Mouse (Mus musculus) frontal cortex, postnatal 36 days (tissue): ENCODE data around the gene Lsg1.

Experiments used
- DNase-seq, 2 experiments: peaks; one replicate each; pipeline ENCODE4 v3.0.0; 2022; ENCODE audit warnings: low spot score in 2 of 2

Gene Lsg1

DNA sequence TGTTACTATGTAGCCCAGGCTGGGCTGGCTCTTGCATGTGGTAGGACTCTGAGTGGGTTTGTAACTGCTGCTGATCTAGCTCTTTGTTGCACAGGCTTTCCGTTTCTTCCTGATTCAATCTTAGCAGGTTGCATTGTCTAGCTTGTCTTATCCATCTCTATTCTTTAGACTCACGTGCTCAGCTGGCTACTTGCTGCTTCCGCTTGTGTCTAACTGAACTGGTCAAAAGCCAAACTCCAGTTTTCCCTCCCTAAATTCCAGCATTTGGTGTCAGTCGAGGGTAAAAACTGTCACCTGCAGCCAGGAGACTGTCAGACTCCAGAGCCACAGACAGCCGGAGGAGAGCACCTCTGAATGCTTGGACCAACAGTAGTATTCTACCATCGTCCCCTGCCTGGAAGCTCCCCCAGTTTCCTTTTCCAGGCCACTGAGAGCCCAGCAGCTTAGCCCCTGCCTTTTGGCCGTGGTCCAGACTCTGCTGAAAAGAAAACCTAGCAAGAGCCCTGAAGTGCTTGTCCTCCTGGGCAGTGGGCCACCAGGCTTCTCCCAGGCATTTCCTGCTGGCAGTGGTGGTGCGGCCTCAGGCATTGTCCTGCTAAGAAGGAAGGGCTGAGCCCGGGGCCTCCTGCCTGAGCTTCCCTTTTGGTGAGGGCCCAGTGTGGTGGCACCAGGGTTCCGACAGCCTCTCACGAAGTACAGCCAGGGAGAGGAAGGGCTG, 34.6 kb downstream of the Lsg1 start:
- DNase-seq = peak; percentile 60 to 71

DNA sequence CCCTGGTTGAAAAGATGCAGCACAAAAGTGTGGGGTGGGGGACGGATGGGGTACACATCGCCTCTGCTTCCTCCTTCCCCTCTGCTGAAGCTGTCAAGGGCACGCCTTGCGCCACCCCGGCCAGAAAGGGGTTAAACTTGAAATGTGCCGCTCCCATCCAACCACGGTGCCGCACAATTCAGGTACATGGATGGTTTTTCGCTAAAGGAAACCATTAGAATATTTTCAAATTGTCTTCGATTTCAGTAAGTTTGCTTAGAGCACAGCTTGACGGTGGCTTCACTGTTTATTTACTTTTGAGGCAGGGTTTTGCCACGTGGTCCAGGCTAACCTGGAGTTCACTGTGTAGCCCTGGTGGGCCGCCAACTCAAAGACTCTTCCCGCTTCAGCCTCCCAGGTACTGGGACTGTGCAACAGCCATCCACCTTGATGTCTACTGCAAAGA, 36.6 kb downstream of the Lsg1 start, which contains the start of gene Tmem44:
Gene Tmem44, minus strand, starts transcription at position 95 of the 445 bp plus-strand sequence.
- no peak for DNase-seq

DNA sequence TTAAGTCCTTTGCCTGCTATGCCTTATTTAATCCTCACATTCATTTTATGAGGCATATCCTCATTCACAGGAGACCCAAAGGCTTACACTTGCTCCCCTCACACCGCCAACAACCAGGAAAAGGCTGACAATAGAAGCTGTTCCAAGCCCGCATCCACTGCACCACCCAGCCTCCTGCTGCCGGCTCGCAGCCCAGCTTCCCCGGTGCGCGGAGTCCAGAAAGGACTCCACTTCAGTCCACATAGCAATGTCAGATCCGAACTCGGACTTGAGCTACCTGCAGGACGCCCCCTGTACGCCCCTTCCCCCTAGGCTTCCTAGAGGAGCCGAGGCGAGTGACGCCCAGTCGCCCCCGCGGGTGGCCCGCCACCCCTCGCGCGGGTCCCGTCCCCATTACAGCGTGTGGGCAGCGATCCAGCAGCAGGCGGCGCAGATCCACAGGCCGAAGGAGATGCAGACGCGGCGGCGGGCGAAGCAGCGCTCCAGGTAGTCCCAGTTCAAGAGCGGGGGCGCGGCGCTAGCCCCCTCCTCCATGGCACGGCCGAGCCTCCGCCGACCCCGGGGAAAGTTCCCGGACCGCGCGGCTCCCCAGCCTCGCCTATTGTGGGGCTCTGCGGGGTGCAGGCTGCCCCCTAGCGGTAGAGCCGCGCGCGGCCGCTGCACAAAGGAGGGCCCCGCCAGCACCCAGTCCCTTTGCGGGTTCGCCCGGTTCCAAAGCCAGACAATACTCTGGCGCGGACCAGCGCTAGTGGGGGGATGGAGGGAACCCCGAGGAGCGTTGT, 37.2 kb downstream of the Lsg1 start:
- peak; percentile 84 to 88 for DNase-seq

DNA sequence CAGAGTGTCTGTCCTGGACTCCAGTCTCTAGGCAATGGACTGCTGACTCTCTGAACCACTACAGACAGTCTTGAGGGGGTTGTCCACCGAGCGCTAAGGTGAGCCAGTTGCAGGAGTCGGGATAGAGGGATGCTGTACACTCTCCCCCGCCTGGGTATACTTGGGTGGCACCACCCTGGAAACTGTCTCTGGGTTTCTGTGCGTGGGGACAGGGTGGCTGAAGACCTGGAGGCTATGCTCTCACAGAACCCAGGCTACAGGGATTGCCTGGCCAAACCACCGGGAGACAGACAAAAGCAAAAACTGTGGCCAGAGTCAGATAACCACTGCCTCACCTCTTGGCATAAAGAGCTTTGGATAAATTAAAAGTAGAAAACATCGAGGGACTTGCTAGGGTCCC, 37.9 kb downstream of the Lsg1 start:
- no peak for DNase-seq

DNA sequence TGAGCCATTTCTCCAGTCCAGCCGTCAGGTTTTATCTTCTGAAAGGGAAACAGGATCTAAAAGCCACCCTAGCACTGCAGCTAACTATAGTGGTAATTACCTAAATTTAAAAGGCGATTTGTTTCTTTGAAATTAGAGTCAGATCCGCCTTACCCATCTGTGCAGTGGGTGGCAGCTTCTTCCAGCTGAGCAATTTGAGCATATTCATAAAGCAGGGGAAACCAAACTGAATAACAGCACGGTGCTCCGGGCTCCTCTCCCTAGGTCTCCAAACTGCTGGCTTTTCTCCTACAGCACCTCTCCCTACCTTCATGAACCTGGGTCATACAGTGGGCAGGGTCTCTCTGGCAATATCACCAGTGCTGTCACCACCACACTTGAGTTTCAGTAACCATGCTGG, 39.1 kb downstream of the Lsg1 start:
- DNase-seq = peak; percentile 50 to 65

DNA sequence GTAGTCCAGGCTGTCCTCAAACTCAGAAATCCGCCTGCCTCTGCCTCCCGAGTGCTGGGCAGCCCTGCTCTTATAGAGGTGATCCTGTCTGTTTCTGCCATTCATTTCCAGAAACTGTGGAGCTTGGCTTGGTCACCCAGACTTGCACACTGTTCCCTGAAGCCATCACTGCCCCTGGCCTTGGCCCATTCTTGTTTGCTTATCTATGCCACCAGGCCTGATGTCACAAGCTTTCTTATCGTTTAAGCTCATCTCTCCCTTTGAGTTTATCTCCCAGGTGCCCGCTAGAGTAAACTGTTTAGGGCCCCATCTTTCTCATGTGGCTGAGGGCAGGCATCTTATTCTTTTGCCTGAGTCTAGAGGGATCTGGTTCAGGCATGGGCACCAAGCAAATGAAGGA, 42.7 kb downstream of the Lsg1 start:
- DNase-seq = no peak

DNA sequence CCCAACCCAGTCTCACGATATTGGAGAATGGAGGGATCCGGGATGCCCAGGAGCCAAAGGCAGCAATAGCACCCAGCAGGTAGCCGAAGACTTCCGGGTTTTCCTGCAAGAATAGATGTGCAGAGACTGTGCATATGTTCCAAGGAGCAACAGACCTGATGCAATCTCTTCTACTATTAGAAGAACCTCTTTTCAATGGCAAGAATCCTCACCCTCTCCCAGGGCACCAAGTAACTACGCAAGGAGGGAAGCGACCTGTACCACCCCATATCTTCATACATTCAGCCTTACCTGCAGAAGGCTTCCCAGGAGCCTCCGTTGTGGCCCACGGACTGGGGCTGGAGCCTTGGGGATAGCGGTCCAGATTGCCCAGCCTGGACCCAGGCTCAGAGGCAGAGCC, 44.0 kb downstream of the Lsg1 start:
- DNase-seq = no peak

DNA sequence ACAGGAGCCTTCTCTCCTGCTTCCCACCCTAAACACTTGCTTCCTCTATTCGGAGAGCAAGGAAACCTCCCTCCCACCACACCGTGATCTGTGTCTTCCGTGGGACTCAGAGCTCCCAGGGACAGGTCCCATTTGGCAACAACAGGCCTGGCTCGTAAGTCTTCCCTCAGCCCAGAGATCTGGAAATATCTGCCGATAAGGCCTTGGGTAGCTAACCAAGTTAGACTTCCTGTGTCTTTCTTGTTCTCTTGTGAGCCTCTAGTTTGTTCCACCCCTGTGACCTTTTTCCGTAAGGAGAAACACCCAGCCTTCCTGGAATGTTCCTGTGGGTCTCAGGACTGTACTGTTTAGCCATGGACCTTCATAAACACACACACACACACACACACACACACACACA, 44.6 kb downstream of the Lsg1 start:
- DNase-seq = no peak

DNA sequence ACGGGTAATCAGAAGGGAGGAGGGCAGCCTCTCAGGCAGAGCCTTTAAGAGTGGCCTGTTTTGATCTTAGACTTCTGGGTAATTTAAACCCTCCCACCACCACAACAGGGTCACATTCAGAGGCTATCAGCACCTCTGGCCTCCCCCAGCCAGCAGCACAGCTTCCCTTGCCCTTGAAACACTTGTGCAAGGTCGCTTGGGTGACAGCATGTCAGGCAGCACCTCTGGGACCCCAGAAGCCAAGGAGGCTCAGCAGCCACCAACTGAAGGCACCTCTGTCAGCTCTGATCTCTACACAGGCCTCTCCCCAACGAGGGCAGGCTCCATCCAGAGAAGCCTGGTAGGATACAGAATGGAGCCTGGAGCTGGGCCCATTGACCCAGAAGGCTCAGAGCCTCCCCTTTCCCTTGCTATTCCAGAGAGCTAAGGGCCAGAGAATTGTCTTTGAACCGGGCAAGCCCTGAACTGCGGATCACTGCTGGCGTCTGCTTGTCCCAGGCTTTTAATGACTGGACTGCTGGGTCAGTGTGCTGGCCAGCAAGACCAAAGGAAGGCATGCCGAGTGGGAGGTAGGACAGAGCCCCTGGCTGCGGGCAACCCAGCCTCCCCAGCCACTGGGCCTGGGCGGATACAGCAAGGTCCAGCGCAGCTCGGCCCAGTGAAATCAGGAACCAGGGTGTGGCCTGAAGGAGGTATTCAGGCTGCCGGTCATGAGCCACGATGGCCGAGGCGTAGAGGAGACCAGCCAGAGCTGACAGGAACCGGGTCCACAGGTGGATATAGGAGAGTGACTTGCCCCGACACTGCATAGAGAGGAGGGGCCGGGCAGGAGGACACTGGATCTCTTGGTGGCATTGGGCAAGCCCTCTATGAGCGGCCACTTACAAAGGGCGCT, 47.0 kb downstream of the Lsg1 start:
- no peak for DNase-seq

DNA sequence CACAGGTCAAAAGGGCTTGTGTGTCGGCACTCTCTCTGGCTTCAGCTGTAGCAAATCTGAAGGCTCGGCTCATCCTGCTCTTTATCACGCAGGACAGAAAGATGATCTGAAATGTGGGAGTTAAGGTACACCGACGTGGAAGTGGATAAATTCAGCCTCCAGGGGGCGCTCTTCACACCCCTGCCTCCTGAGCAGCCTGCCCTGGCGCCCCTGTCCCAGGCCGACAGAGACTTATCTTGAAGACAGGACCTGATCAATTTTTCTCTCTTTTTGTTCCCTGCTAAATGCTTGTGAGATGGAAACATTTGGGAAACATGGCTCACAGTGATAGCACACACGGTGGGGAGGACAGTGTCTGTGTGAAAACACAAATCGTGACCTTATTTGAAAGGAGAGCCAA, 48.0 kb downstream of the Lsg1 start:
- peak in 1 of 2 experiments; percentile 21 for DNase-seq

DNA sequence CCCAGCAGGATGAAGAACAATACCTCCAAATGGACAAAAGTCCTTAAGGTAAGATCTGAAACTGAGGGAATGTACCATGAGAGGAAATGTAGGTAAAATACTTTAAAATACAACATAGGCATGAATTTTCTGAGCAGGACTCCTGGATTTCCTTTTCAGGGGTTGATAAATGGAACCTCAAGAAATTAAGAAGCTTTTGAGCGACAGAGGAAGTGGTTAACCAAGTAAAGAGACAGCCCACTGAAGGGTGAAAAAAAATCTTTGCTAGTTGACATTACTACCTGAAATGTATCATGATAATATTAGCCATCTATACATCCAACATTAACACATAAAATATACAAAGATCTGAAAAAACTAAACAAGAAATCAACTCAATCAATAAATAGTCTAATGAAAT, 52.3 kb downstream of the Lsg1 start:
- DNase-seq = no peak

DNA sequence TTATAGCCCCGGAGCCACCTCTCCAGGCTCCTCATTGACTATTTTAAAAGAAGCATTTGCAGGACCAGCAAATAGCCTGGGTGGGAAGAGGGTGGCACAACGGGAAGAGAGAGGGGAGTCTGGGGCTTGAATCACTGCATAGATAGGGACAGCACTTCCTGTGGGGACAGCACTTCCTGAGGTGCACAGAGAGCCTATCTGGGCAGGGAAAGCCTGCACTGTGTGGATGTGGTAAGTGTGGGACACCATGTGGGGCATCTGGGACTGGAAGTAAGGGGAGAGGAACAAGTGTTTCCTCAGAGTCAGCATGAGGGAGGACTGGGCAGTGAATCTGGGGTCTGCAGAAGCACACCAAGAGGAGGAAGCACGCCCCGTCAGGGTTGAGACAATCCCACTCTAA, 53.8 kb downstream of the Lsg1 start:
- no peak for DNase-seq

DNA sequence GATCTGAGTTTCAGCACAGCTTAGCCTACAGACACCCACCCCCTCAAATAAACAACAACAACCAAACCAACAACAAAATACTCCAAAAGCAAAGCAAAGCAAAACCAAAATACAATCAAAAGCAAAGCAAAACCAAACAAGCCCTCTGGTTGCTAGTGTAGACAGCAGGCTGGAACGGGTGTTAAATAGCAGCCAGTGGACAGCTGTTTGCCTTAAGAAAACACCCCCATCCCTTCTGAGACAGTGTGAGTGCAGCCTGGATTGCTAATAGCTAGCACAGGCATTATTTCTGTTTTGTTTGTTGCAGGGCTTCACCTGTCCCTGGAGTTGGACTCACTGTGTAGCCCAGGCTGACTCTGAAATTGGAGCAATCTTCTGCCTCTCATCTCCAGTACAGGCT, 54.5 kb downstream of the Lsg1 start:
- no peak for DNase-seq

DNA sequence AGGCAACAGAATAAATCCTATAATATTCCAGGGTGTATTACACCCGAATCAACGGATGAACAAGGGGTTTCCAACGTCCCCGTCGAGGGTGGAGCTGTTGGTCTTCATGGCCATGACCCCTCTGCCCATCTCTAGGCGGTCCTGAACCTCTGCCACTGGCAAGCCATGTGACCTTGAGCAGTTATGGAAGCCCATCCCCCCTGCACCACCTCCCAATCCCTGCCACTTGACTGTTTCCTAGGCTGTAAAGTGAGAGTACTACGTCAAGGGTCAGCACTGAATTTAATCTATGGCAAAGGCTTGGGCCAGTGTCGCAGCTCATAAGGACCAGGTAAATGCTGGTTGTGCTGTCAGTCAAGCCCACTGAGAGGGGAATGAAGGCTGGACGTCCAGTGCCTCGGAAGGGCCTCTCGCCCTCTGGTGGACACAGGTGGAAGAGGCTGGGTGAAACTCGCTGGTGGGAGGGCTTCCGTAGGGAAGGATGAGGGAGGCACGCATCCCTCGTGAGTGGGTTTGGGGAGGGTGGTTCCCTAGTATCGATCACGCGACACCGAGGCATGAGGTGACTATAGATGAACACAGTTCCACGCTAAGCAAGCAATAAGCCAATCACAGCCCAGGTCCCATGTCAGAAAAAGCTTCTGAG, 55.5 kb downstream of the Lsg1 start:
- no peak for DNase-seq

DNA sequence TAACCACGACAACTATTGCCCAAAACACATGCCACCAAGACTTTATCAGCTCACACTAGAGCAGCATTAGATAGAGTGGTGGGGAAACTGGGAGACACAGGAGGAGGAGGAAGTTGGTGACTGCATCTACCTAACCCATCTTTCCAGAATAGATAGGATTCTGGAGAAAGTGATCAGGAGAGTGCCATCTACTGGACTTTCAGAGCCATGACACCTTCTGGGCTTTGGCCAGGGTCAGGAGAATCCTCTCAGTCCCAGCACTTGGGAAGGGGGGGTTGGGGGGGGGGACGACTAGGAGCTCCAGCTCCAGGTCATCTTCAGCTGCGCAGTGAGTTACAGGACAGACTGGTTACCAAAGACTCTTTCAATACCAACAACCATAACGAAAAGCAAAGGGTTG, 56.6 kb downstream of the Lsg1 start:
- no peak for DNase-seq

DNA sequence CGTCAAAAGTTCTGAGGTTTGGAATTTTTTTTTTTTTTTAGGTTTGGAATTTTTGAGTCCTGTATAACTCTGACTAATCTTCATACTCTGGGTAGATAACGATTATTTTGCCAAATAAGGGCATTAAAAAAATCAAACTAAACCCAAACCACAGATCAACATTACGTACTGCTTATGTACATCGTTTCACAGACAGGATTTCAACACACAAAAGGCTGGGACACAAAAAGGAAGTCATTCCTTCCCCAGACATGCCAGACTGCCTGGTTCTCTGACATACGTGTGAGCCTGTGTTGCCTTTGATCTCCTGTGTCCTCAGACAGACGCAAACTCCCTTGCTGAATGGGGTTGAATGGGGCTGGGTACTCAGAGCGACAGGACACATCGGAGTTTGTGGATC, 59.0 kb downstream of the Lsg1 start:
- no peak for DNase-seq

DNA sequence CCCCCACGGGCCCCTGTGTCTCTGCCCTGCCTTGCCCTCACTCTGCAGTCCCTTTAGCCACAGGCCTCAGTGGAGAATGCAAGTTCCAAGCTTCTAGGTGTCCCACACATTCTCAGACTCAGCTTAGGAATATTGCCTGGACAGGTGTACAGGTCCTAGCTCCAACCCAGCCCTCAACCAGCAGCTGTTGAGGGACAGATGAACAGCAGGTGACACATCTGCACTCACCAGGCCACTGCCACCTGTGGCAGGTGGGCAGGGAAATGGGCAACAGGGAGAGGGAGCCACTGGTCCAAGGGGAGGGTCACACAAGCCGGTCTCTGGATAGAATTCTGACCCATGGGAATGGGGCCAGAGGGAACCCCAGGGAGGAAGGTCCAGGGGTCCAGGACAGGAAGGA, 59.5 kb downstream of the Lsg1 start:
- DNase-seq = no peak

DNA sequence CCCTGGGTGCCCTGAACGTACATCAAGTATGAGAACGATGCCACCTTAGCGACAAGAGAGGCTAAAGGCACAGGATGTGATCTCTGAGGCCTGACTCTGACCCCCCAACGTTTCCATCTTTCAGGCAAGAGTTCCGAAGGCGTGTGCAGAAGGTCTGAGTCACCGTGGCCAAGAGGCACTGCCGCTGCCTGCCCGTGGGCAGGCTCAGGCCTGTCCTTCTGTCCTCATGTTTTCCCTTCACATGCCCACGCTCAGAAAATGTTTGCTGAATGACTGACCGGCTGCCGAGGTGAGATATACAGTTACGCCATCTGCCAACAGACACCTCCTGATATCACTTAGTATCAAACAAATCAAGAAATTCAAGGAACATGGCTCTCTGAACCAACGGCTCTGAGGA, 61.6 kb downstream of the Lsg1 start:
- no peak for DNase-seq

DNA sequence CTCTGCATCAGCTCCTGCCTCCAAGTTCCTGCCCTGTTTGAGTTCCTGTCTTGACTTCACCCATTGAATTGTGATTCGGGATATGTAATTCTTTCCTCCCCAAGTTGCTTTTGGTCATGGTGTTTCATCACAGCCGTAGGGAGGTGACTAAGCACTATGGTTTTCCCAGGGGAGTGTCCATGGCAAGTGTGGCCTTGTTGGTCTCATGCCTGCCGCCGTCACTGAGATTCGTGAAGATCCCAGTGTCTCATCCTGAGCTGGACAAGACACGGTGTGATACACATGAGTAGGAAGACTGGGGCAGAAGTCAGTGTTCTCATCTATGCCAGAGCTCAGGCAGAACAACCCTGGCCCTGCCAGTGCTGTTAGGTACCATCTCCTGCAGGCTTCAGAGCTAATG, 62.9 kb downstream of the Lsg1 start:
- DNase-seq = no peak

DNA sequence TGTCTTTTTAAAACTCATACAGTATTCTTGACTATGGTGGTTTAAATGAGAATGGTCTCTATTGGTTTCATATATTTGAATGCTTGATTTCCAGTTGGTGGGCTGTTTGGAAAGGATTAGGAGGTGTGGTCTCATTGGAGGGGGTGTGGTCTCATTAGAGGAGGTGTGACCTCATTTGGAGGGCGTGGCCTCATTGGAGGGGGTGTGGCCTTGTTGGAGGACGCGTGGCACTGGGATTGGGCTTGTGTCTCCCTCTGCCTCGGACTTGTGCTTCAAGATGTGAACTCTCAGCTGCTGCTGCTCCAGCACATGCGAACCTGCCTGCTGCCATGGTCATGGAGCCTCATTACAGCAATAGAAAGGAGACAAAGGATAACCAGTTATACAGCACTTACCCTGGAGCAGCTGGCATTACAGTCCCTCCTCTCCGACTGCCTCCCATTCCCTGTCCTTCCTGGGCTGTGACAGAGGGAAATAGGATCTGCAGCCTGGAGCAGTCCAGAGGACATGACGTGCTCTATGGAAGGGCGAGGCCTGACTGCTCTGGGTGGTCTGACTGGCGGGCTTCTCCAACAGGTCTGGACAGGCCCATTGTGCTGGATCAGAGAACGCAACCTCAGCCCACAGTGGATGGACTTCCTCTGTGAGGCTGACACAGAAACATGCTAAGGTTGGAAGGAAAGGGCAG, 65.0 kb downstream of the Lsg1 start:
- DNase-seq = no peak

DNA sequence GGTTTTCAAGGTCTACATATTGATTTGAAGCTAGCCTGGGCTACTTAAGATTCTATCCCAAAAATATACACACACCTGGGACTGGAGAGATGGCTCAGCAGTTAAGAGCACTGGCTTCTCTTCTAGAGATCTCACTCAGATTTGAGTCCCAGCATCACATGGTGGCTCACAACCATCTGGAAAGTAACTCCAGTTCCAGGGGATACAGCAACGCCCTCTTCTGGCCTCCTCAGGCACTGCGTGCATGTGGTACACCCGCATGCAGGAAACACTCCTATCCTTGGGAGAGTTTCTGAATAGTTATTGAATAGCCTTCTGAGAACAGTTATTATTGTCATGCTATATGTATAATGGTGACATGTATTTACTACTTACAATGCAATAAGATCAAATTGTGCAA, 66.2 kb downstream of the Lsg1 start:
- DNase-seq = no peak
